Mouse (Mus musculus) retina, postnatal 1 day (tissue): ENCODE results near the gene Chil1.

Source experiments
- DNase-seq: peaks from one replicate; pipeline ENCODE4 v3.0.0-alpha.2; 2012

Chil1 gene

DNA sequence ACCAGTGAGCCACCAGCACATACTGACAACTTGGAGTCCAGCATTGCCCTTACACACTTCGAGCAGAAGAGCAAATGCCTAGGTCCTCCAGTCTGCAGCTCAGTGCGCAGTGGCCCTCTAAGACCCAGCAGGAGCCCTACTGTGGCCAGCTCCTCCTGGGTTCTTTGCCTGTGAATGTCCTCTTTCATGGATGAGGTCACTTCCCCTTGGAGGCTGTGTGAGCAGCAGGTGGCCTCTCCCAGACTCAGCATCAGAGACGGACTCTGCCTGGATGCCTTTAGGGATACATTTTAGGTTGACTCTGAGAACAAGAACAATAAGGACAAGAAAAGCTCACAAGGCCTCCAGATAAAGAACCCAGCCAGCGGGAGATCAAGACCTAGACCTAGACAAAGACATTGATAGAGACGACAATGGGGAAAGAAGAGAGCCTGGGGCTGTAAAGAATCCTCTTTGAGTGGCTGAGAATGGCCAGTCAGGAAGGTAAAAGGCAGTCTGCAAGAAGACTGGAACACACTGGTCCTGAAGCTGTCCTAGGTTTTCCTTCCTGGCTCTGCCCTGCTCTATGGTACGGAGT, 28.3 kb downstream of the Chil1 start:
- DNase-seq: peak; percentile 30

DNA sequence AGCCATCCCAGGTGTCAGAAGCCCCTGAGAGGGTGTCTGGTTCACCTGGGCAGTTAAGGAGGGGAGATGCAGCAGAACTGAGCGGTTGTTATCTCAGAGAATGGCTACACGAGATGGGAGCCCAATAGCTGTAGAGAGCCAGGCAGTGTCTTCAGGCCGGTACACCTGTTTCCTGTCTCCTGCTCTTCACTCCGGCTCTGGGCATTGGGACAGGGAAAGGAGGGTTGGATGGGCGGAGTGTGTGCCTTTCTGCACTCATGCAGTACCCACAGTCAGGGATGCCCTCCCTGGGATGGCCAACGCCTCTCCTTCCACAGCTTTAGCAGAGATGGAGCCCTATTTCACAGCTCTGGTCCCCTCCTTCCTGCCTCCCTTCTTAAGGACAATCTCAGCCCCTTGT, 29.1 kb downstream of the Chil1 start:
- no peak for DNase-seq

DNA sequence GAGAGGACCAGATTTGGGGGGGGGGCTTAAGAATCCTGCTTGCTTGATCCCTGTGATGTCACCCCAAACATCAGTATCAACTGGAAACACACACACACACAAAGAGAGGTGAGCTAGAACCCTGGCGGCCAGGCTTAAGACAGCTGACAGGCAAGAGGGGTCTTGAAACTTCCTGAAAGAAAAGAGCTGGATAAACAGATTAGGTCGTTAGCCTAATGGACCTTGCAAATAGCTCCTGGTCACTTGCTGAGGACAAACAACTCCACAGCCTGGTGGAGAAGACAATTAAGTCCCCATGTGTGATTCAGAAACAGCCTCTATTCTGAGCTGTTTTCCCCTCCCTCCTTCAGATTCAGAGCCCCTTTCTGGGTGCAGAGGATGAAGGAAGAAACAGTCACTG, 29.7 kb downstream of the Chil1 start:
- peak; percentile 44 for DNase-seq

DNA sequence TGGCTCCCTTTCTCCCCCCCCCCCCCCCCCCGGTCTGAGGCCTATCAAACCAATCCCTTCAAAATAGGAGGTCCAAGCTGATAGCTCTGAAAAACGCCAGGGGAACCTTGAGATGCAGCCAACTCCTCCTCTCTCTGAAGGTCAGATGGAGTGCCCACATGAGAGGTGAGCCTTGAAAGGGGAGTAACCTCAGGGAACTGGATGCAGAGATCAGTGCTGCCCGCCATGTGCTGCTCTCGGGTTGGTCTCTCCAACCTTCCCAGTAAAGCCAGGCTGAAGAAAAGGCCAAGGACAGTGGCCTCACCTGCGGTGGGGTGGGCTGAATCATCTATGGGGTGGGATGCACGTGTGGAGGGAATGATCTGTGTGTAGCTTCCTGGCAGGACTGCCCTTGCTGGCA, 30.4 kb downstream of the Chil1 start:
- DNase-seq: no peak

DNA sequence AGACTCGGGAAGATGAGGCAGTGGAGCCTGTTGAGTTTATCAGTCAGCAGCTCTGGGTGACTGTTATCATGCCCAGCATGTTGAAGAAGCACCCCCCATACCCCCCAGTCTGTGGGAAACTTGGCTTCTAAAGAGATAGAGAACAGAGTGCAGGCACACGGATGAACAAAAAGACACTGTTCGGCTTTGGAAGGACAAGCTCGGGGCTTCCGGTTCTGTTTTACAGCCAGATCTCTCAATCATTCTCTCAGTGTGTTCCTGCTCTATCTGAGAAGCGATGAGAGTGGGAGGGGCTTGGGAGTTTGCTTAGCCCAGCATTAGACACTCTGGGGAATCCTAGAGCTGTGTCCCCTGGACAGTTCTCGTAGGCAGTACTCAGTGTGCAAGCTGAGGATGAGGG, 31.4 kb downstream of the Chil1 start:
- DNase-seq: no peak

DNA sequence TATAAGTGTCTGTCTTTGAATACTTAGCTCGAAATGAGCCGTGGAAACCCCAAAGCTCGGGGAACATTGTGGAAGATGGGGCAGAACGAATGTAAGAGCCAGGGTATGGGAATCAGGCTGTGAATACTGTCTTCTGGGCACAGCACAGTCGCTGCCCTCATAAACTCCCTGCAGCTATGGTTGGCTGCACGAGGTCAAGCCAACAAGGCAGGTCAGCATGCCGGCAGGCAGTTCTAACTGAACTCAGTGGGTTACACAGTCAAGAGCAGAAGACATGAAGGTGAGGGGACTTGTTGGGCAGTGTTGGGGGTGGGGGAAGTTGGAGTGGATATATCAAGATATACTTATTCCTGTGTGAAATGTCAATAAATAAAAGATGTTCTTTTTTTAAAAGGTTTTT, 33.1 kb downstream of the Chil1 start:
- DNase-seq: no peak

DNA sequence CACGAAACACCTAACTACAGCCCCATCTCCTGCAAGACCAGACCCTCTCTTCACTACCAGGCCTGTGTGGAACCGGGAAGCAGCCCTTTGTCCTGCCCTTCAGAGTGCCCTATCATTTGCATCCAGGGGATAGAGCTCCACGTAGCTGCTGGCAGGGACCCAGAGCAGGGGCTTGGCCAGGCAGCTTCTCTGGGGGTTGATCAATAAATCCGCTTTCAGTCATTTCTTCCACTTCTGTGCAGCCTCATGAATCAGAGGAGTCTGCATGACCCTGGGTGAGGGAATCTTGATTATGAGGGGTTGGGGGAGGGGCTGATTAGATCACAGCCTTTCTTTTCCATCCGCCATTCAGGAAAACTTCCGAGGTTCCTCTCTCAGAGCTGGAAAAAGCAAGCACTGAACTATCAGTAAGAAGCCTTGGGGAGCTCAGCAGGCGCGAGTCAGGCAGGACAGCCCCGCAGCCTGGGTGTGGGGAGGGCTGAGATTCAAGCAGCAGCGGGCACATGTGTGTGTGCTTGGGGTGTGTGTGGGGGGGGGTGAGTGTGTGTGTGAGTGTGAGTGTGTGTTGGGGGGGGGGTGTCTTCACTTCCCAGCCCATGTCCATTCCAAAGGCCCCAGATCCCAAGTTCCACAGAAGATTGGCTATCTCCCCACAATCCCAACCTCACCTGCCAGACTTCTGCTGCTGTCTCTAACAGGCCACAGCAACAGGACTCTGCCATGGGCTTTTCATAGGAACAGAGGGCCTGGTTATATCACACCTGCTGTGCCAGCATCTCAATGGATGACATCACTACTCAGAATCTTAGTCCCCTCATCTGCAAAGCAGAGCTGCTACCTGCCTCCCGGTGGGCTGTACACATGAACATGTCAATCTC, 34.0 kb downstream of the Chil1 start:
- DNase-seq: peak; percentile 37

DNA sequence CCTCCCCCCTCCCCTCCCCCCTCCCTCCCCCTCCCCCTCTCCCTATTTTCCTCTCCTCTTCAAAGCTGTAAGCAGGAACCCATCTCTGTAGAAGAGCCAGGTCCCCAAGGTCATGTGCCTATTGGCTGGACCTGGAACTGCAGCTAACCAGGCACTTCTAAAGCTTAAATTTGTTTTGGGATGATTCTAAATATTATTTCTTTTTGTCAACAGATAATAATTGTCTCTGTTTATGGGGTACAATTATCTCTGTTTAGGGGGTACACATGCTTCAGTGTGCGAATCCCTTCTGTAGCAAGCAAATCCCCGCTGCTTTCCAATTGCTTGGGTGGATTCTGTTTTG, 34.6 kb downstream of the Chil1 start:
- no peak for DNase-seq

DNA sequence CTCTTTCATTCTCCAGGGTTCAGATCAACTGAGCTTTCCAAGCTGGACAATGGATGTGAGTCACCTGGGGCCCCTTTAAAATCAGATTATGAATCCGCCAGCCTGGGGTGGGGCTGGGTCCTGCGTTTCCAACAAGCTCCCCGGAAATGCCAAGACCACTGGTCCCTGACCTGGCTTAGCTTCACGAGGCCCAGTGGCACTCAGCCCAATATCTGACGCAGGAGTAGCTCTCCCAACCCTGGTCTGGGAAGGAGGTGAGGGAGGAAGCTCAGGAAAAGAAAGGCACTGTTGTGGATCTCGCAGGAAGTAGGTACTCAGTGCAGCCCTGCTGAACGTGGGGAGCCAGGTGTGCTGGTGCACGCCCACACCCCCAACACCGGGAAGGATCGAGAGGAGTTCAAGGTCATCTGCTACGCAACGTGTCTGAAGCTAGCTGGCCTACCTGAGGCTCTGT, 35.1 kb downstream of the Chil1 start:
- DNase-seq: no peak

DNA sequence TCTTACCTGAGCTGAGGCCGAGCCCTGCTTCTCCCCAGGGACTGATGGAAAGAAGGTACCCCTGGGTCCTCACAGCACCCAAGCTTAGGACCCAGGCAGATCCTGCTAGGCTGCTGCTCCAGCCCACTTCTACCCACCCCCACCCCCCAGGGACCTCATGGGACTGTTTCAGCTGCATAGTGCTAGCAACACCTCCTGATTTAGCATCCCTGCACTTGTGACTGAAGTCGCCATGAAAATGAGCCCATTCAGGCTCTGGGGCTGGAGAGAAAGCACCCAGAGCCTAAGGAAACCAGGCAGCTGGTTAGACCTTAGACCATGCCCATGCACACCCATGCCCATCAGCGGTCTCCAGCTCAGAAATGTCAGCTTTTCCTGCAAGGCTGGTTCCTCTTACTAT, 36.0 kb downstream of the Chil1 start:
- DNase-seq: no peak

DNA sequence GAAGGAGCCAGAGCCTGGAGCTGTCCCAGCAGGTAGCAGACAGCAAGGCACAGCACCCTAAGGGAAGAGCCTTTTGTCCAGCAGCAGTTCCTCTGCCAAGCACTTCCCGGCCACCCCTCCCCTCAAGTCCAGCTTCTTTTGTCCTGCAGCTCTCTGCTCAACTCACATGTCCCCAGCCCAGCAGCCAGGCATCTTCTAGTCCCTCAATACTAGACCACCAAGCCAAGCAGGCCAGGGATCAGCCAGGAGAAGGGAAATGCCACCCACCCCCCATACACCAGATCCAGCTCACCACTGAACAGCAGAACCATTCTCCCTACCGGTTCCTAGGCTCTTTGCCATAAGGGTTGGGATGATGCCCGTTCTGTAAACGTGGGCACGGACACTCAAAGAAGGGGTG, 37.6 kb downstream of the Chil1 start:
- DNase-seq: no peak

DNA sequence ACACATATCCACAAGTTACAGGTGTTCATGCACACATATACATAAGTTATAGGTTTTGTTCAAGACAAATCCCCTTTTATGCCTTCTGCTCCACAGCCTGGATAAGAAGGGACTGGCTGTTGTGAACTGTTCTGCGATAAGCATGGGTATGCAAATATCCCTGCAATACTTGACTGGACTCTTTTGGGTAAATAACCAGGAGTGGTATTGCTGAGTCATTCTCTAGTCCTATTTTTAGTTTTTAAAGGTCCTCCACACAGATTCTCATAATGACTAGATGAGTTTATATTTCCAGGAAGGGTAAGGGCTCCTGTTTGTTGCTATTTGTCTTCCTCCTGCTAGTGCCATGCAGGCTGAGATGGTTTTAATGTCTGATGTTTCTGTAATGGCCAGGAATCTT, 39.2 kb downstream of the Chil1 start:
- no peak for DNase-seq

DNA sequence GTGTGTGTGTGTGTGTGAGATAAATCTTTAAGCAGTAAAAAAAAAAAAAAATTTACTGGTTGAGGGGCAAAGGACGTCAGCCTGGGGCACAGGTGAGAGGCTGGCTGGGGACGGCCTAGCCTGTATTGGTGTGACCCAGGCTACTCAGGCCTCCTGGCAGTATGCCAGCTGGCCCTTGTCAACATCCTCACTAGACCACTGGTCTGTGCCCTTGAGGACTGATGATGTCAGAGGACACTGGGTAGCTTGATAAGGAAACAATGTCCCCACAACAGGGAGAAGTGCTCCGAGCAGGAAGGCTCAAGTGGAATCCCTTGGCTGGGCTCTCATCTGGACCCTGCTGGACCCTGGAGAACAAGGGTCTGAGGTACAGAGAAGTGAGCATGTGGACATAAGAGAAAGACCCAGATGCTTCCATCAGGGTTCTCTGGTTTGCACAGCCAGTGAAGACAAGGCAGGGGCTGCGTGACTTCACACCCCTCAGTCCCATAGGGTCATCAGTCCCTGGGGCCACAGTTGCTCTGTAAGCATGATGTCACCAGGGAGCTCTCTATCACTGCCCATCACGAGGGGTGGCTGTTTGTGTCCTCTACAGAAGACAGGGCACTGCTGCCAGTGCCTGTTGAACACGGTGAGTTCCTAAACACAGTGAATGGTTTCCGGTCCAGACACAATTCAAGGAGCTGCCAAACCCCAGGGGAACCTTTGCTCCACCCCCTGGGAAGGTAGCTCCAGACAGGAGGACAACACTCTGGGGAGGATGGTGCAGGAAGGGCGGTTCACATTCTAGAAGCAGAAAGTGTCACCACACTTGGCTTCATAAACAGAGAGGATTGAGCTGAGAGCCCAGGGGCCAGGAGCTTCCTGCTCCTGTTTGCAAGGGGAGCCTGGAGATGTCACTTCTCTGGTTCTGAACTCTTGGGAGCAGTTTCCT, 40.4 kb downstream of the Chil1 start:
- DNase-seq: peak; percentile 51

DNA sequence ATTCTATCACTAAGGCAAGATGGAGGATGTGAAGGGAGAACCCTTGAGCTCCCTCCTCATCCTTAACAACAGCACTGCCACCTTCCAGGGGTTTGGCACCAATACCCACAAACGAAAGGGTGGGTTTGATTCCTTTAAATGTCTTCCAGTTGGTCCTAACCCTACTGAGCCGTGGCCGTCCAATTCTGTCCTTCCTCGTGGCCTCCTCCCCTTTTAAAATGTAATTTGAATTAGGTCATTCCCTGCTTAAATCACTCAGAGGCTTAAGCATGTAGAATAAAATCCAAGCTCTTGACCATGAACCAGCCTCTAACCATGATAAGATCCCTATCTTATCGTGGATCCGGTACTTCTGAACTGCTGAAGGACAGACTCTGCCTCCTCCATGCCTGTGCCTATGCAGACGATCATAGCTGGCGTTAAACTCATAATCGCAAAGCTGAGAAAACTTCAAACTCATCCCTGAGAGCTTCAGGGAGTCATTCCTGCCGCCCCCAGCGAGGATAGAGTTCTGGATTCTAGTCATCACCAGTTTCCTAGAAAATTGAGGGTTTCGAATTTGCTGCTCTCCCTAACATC, 42.8 kb downstream of the Chil1 start:
- no peak for DNase-seq

DNA sequence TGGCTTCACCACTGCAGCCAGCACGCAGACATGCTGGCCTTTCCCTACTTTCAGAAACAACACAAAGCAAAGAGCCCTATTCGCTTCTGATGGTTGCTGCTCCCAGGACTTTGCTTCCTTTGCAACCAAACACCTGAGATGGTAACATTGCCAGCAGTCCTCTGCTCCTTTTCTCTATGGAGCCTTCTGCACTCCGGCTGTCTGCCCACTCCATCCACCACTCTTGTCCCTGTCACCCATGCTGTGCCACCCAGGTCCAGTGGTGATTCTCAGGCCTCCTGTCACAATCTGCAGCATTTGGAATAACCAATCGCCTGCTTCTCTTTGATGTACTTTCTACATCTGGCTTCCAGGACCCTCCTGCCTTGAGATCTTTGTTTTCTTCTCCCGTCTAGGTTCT, 43.4 kb downstream of the Chil1 start:
- no peak for DNase-seq

DNA sequence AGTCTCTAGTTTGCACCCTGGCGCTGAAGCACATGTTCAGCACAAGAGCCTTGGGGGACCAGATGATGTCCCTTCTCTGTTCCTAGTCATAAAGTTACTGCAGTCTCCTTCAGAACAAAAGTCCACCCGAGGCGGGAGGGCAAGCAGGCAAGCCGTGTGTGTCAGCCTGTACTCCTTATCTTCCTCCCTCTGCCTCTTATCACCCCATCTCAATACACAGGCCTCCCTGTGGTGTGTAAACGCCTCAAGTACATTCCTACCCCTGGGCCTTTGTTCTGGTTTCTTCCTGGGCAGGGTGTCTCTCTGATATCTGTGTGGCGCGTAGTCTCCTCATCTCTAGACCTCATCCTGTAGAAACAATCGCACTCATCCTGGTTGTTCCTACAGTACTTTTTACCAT, 44.8 kb downstream of the Chil1 start:
- no peak for DNase-seq

DNA sequence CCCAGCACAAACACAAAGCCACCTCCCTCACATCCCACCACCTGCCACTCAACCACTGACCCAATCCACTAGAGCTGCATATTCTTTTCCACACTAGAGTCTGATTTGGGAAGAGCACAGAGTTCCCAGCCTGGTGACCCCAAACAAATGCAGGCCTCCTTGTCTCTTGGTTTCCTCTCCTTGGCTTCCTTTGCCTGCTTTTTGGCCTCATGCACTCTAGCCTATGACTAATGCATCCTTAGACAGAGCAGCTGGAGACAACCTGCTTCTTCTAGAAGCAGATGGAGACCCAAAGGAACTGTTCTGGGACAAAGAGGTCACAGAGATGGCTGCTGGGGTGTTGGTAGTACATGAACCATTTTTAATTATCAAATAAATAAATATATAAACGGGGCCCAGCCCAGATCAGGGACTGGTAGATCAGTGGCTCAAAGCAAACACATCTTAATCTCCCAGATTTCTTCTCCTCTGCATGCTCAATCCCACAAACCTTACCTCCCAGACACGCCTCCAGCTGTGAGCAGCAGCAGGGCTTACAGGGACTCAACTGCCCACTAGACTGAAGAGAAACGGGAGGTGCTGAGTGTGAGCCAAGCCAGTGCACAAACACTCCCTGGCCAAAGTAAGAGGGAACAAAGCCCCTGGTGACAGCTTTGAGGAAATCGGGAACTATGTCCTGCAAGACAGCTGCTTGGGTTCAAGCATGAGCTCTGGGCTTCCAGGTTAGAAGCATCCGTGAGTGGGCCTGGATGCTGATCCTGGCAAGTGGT, 48.0 kb downstream of the Chil1 start:
- no peak for DNase-seq

DNA sequence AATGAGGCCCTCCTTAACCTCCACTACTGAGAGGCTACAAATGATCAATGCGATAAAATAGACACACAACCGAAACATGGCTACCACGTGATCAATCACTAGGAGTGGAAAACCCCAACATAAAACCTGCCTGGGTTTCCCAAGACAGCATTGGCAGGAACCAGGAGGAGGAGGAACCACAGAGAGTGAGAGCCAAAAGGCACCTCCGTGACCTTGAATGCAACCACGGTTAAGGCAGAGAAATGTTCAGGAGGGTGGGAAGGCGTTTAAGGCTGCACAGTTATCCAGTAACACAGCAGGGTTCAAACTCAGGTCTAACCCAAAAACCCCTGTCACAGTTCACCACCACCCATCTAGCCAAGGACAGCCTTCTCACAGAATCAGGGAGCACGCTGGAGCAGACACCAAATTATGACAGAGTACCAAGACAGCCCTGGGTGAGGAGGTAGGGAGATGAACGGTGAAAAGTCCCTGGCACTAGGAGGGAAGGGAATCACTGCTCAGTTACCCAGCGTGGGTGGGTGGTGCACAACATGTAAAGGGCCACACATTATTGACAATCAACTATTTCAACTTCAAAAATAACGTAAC, 48.8 kb downstream of the Chil1 start:
- DNase-seq: no peak

DNA sequence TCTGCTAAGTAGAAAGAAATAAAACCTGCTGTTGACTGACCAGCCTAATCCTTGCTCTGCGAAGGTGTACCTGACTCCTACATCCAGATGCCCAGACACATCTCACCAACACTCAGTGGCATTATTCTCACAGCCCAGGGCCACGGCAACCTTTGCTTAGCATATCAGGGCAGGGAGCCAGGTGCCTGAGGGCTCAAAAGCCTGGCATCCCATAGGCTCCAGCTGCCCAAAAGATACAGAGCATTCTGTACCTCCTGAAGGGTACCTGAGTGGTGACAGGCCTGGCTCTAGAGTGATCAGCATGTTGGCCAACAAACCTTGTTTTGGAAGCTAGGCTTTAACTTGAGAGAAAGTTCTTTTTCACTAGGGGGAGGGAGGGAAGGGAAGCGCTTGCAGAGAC, 49.3 kb downstream of the Chil1 start:
- DNase-seq: no peak

DNA sequence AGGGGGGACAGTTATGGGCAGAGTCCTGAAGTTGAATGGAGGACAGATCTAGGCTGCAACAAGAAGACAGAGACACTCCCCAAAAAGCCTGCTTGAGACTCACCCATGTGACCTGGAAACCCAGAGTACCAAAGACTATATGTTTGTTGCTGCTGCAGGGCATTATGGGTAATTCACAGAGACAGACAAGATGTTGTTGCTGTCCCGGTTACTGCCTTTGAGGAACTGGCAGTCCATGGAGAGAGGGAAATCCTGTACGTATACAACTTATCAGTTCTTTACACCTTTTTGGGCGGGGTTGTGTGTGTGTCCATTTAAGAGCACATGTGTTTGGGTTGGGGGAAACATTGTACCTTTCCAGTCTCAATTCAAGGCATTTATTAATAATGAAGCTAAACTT, 49.7 kb downstream of the Chil1 start:
- DNase-seq: no peak

DNA sequence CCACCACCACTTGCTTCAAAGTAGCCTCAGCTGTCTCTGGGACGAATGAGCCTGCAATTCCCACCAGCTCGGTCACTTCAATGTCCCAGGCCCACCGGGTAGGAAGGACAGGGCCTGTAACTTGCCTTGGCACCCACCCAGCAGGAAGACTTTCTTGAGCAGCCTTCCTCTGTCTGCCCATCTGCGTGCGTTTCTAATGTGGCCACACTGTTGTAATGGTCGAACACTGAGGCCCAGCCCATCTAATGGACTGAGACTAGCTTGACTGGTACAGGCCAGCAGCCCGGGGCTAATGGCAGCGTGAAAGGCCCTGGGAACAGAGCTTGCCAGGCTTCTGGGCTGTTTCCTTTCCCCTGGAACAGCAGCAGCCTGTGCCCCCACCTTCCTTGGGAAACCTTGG, 50.4 kb downstream of the Chil1 start:
- DNase-seq: no peak
